Mouse (Mus musculus): ENCODE measurements around the gene 4930558C23Rik. TPM values are rescaled to one million over a fixed set of nuclear protein-coding genes. Genes with fewer than 3 reads are reported as not detected.
"Not testable (repeated sequence)": the region's sequence is repeated elsewhere in the genome, so short reads cannot be mapped to it uniquely, and the experiment has no call there.

4930558C23Rik gene
- total and polyA plus RNA-seq, 3 experiments = not detected

DNA sequence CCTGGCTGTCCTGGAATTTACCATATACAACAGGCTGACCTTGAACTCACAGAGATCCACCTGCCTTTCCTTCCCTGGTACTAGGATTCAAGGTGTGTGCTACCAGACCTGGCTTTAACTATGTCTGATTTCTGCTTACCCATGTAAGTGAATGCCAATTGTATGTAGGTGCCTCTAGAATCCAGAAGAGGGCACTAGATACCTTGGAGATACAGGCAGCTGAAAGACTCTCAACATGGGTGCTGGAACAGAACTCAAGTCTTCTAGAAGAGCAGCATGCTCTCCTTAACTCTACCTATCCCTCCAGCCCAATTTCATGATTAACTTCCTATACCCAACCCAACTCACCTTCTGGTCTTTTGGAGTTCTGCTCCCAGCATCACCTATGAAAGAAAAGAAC, 53.1 kb downstream of the 4930558C23Rik start:
- Histone ChIP-seq H3K4me3 (no peak overlapping the region), H3K79me2 (replicated peaks; ENCODE audit: control insufficient read depth, insufficient read depth, low read length) (no peaks in the 10 kb centered on the region), H3K27me3 (ENCODE audit: control insufficient read depth, insufficient read depth, low read length) (no peaks in the 10 kb centered on the region), H3K27ac (no peak overlapping the region), H3K4me1 (ENCODE audit: control insufficient read depth, insufficient read depth, low read length) (no peaks in the 10 kb centered on the region), H3K36me3 (ENCODE audit: control insufficient read depth, insufficient read depth, low read length) (no peaks in the 10 kb centered on the region; the same call in none of the 2 replicates), H3K9ac (ENCODE audit: low read depth, low read length) (no peak overlapping the region)
- TF ChIP-seq CTCF (IDR thresholded peaks at IDR 0.05) (peak; percentile 79), POLR2A (IDR thresholded peaks at IDR 0.05; ENCODE audit: insufficient read depth, low read depth, low read length) (no peak), EP300 (IDR thresholded peaks at IDR 0.05; ENCODE audit: insufficient read depth, low read depth, low read length) (no peak)
- intact Hi-C loops (cut with DNase I) = loop anchor here (2.0 kb wide), 1 partner anchor 97 kb away; no protein-coding TSS in a partner anchor
- DNase-seq = no peak

DNA sequence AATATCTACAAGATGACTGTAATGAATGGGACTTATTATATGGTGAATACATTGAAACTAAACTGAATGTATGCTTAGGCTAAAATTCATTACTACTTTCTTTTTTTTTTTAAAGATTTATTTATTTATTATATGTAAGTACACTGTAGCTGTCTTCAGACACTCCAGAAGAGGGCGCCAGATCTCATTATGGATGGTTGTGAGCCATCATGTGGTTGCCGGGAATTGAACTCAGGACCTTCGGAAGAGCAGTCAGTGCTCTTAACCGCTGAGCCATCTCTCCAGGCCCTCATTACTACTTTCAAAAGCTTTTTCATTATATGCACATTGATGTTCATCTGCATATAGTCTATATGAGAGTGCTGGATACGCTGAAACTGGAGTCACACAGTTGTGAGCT, 54.3 kb downstream of the 4930558C23Rik start:
- 95% methylated on average over 5 of the region's 5 CpGs for WGBS
- not testable (repeated sequence) for H3K4me3 ChIP-seq; H3K9ac ChIP-seq (ENCODE audit: low read depth, low read length); H3K79me2 ChIP-seq (replicated peaks; ENCODE audit: control insufficient read depth, insufficient read depth, low read length); H3K36me3 ChIP-seq (ENCODE audit: control insufficient read depth, insufficient read depth, low read length); H3K27ac ChIP-seq; H3K27me3 ChIP-seq (ENCODE audit: control insufficient read depth, insufficient read depth, low read length); DNase-seq; H3K4me1 ChIP-seq (ENCODE audit: control insufficient read depth, insufficient read depth, low read length)
- intact Hi-C loops (cut with DNase I) = loop anchor here (2.0 kb wide), 1 partner anchor 98 kb away; no protein-coding TSS in a partner anchor
- TF ChIP-seq CTCF (IDR thresholded peaks at IDR 0.05) = peak; percentile 43

- H3K27me3 ChIP-seq (ENCODE audit: control insufficient read depth, insufficient read depth, low read length) = no peaks in the 10 kb centered on the region
- no peaks in the 10 kb centered on the region for H3K4me1 ChIP-seq (ENCODE audit: control insufficient read depth, insufficient read depth, low read length)
- TF ChIP-seq POLR2A (IDR thresholded peaks at IDR 0.05; ENCODE audit: insufficient read depth, low read depth, low read length) (no peak), EP300 (IDR thresholded peaks at IDR 0.05; ENCODE audit: insufficient read depth, low read depth, low read length) (no peak), CTCF (IDR thresholded peaks at IDR 0.05) (no peak)
- H3K36me3 ChIP-seq (ENCODE audit: control insufficient read depth, insufficient read depth, low read length) = no peaks in the 10 kb centered on the region; the same call in 1 of the 2 replicates
- no peak overlapping the region for H3K4me3 ChIP-seq
- no peak overlapping the region for H3K27ac ChIP-seq
- WGBS = 89% methylated on average over 7 of the region's 7 CpGs
- H3K9ac ChIP-seq (ENCODE audit: low read depth, low read length) = no peak overlapping the region
- intact Hi-C loops (cut with DNase I) = no loop called here
- H3K79me2 ChIP-seq (replicated peaks; ENCODE audit: control insufficient read depth, insufficient read depth, low read length) = no peaks in the 10 kb centered on the region
- no peak for DNase-seq
These were observed 56.2 kb downstream of the 4930558C23Rik start for GRCm38 (mm10) chr3:95346454-95346853.

- H3K4me1 ChIP-seq (ENCODE audit: control insufficient read depth, insufficient read depth, low read length); H3K27ac ChIP-seq; H3K9ac ChIP-seq (ENCODE audit: low read depth, low read length); H3K4me3 ChIP-seq; intact Hi-C loops (cut with DNase I); H3K36me3 ChIP-seq (ENCODE audit: control insufficient read depth, insufficient read depth, low read length); H3K27me3 ChIP-seq (ENCODE audit: control insufficient read depth, insufficient read depth, low read length); DNase-seq; H3K79me2 ChIP-seq (replicated peaks; ENCODE audit: control insufficient read depth, insufficient read depth, low read length): not testable (repeated sequence)
- WGBS = 94% methylated on average over 9 of the region's 9 CpGs
These were observed 59.2 kb downstream of the 4930558C23Rik start for GRCm38 (mm10) chr3:95343356-95344000.

- DNase-seq = no peak
- no peaks in the 10 kb centered on the region for H3K4me1 ChIP-seq (ENCODE audit: control insufficient read depth, insufficient read depth, low read length)
- H3K9ac ChIP-seq (ENCODE audit: low read depth, low read length) = no peak overlapping the region
- no peak overlapping the region for H3K4me3 ChIP-seq
- intact Hi-C loops (cut with DNase I) = no loop called here
- WGBS = 96% methylated on average over 4 of the region's 4 CpGs
- no peaks in the 10 kb centered on the region for H3K27me3 ChIP-seq (ENCODE audit: control insufficient read depth, insufficient read depth, low read length)
- H3K27ac ChIP-seq = no peak overlapping the region
- no peak for TF ChIP-seq EP300 (IDR thresholded peaks at IDR 0.05; ENCODE audit: insufficient read depth, low read depth, low read length)
- TF ChIP-seq CTCF (IDR thresholded peaks at IDR 0.05) = no peak
- TF ChIP-seq POLR2A (IDR thresholded peaks at IDR 0.05; ENCODE audit: insufficient read depth, low read depth, low read length) = no peak
- H3K36me3 ChIP-seq (ENCODE audit: control insufficient read depth, insufficient read depth, low read length) = peaks cover 2% of the 10 kb centered on the region; the same call in 1 of the 2 replicates
- no peaks in the 10 kb centered on the region for H3K79me2 ChIP-seq (replicated peaks; ENCODE audit: control insufficient read depth, insufficient read depth, low read length)
These were observed 64.4 kb downstream of the 4930558C23Rik start for GRCm38 (mm10) chr3:95338251-95338650.

- Histone ChIP-seq H3K27ac (no peak overlapping the region), H3K27me3 (ENCODE audit: control insufficient read depth, insufficient read depth, low read length) (no peaks in the 10 kb centered on the region), H3K4me3 (no peak overlapping the region), H3K9ac (ENCODE audit: low read depth, low read length) (no peak overlapping the region), H3K4me1 (ENCODE audit: control insufficient read depth, insufficient read depth, low read length) (no peaks in the 10 kb centered on the region), H3K36me3 (ENCODE audit: control insufficient read depth, insufficient read depth, low read length) (peaks cover 2% of the 10 kb centered on the region; the same call in 1 of the 2 replicates), H3K79me2 (replicated peaks; ENCODE audit: control insufficient read depth, insufficient read depth, low read length) (no peaks in the 10 kb centered on the region)
- TF ChIP-seq POLR2A (IDR thresholded peaks at IDR 0.05; ENCODE audit: insufficient read depth, low read depth, low read length) (no peak), EP300 (IDR thresholded peaks at IDR 0.05; ENCODE audit: insufficient read depth, low read depth, low read length) (no peak), CTCF (IDR thresholded peaks at IDR 0.05) (no peak)
- WGBS = 92% methylated on average over 4 of the region's 4 CpGs
- DNase-seq = no peak
- intact Hi-C loops (cut with DNase I) = no loop called here
These were observed 65.3 kb downstream of the 4930558C23Rik start for GRCm38 (mm10) chr3:95337345-95337744.

Other genes starting within 250 kb of the 4930558C23Rik start
- gene Sema6c, start 242.4 kb downstream of the 4930558C23Rik start, total RNA-seq (2021) = 1 to 10 TPM; 3.8 to 3.9 TPM
- gene Sema6c, start 242.4 kb downstream of the 4930558C23Rik start, polyA plus RNA-seq (2012; rRNA removed) = 16.9 and 21.1 TPM in 2 replicates
- 10 to 100 TPM; 13.5 to 14.1 TPM for gene Gabpb2, start 184.9 kb downstream of the 4930558C23Rik start, total RNA-seq (2021)
- gene Gabpb2, start 184.9 kb downstream of the 4930558C23Rik start, polyA plus RNA-seq (2012; rRNA removed) = 8.6 and 15.8 TPM in 2 replicates
- gene Cdc42se1, start 174.1 kb downstream of the 4930558C23Rik start, total RNA-seq (2021) = 10 to 100 TPM; 16.8 to 18.9 TPM
- gene Cdc42se1, start 174.1 kb downstream of the 4930558C23Rik start, polyA plus RNA-seq (2012; rRNA removed) = 19.0 and 24.2 TPM in 2 replicates
- gene Mllt11, start 170.7 kb downstream of the 4930558C23Rik start, total RNA-seq (2021) = 1 to 10 TPM; 5.6 to 6.9 TPM
- gene Mllt11, start 170.7 kb downstream of the 4930558C23Rik start, polyA plus RNA-seq (2012; rRNA removed) = 13.7 and 23.9 TPM in 2 replicates
- not detected for gene Gm128, start 161.2 kb downstream of the 4930558C23Rik start, total RNA-seq (2021)
- gene Gm128, start 161.2 kb downstream of the 4930558C23Rik start, polyA plus RNA-seq (2012; rRNA removed) = 0.16 and 0.26 TPM in 2 replicates
- gene Bnipl, start 151.6 kb downstream of the 4930558C23Rik start, total RNA-seq (2021) = not detected
- gene Bnipl, start 151.6 kb downstream of the 4930558C23Rik start, polyA plus RNA-seq (2012; rRNA removed) = 0.12 and 0.25 TPM in 2 replicates
- 10 to 100 TPM; 17.5 to 21.3 TPM for gene Mindy1, start 121.5 kb downstream of the 4930558C23Rik start, total RNA-seq (2021)
- 32.2 and 36.9 TPM in 2 replicates for gene Mindy1, start 121.5 kb downstream of the 4930558C23Rik start, polyA plus RNA-seq (2012; rRNA removed)
- 10 to 100 TPM; 23.4 to 26.1 TPM for gene Prune1, start 120.8 kb downstream of the 4930558C23Rik start, total RNA-seq (2021)
- gene Prune1, start 120.8 kb downstream of the 4930558C23Rik start, polyA plus RNA-seq (2012; rRNA removed) = 28.4 and 45.8 TPM in 2 replicates
- gene Anxa9, start 95.7 kb downstream of the 4930558C23Rik start, total RNA-seq (2021) = under 1 TPM; 0.59 to 0.68 TPM
- gene Anxa9, start 95.7 kb downstream of the 4930558C23Rik start, polyA plus RNA-seq (2012; rRNA removed) = 1.1 and 1.6 TPM in 2 replicates
- 10 to 100 TPM; 35.3 to 39.3 TPM for gene Cers2, start 88.0 kb downstream of the 4930558C23Rik start, total RNA-seq (2021)
- gene Cers2, start 88.0 kb downstream of the 4930558C23Rik start, polyA plus RNA-seq (2012; rRNA removed) = 65.6 and 69.1 TPM in 2 replicates
- 10 to 100 TPM; 10.4 to 12.2 TPM for gene Setdb1, start 45.6 kb downstream of the 4930558C23Rik start, total RNA-seq (2021)
- gene Setdb1, start 45.6 kb downstream of the 4930558C23Rik start, polyA plus RNA-seq (2012; rRNA removed) = 8.0 and 12.6 TPM in 2 replicates
- gene Arnt, start 31.5 kb upstream of the 4930558C23Rik start, total RNA-seq (2021) = 10 to 100 TPM; 37.4 to 41.5 TPM
- 26.2 and 34.1 TPM in 2 replicates for gene Arnt, start 31.5 kb upstream of the 4930558C23Rik start, polyA plus RNA-seq (2012; rRNA removed)
- gene Ctsk, start 96.4 kb upstream of the 4930558C23Rik start, total RNA-seq (2021) = 1 to 10 TPM; 7.4 to 8.7 TPM
- gene Ctsk, start 96.4 kb upstream of the 4930558C23Rik start, polyA plus RNA-seq (2012; rRNA removed) = 5.4 and 9.1 TPM in 2 replicates
- gene Ctss, start 123.9 kb upstream of the 4930558C23Rik start, total RNA-seq (2021) = 10 to 100 TPM; 15.3 to 16.5 TPM
- gene Ctss, start 123.9 kb upstream of the 4930558C23Rik start, polyA plus RNA-seq (2012; rRNA removed) = 10.3 and 12.4 TPM in 2 replicates
- gene Hormad1, start 156.8 kb upstream of the 4930558C23Rik start, total RNA-seq (2021) = not detected
- gene Hormad1, start 156.8 kb upstream of the 4930558C23Rik start, polyA plus RNA-seq (2012; rRNA removed) = not detected in 2 replicates
- gene Golph3l, start 186.1 kb upstream of the 4930558C23Rik start, total RNA-seq (2021) = 10 to 100 TPM; 15.6 to 17.8 TPM
- 6.0 and 11.5 TPM in 2 replicates for gene Golph3l, start 186.1 kb upstream of the 4930558C23Rik start, polyA plus RNA-seq (2012; rRNA removed)
- 10 to 100 TPM; 71.5 to 77.7 TPM for gene Ensa, start 222.2 kb upstream of the 4930558C23Rik start, total RNA-seq (2021)
- gene Ensa, start 222.2 kb upstream of the 4930558C23Rik start, polyA plus RNA-seq (2012; rRNA removed) = 17.4 and 28.3 TPM in 2 replicates

Data from heart, adult 2 months (tissue).